Mouse (Mus musculus) C2C12 (cell line): ENCODE results near the gene Hipk2.

Source experiments
- CEBPB ChIP-seq: IDR thresholded peaks from one replicate; pipeline ENCODE4 v1.6.1; 2011; ENCODE audit warnings: low read depth, mild to moderate bottlenecking, control low read depth, moderate library complexity
- CTCF ChIP-seq: IDR thresholded peaks from one replicate; pipeline ENCODE4 v1.5.1; 2011; ENCODE audit not compliant: control insufficient read depth, insufficient read depth, insufficient read length

DNA sequence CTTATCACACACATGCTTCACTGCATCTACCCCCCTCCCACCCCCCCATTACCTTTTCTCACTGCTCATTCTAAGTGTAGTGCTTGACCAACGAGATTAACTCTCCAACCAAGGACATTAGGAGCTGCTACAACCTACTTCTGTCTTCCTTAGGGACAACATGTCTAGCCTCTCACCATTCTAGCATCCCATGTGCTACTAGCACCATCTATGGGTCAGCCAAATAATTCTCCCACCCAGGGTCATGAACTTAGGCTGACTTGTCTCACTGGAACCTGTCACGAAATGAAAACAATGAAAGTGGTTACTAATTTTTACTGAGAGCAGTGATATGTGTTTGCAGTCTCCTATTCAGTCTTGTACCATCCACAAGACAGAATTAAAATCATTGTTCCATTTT, 138.2 kb downstream of the Hipk2 start:
- TF ChIP-seq CEBPB: no peak
- no peak for TF ChIP-seq CTCF
